Mouse (Mus musculus): ENCODE data around the gene Tcf7l2. TPM values are rescaled to one million over a fixed set of nuclear protein-coding genes. Genes with fewer than 3 reads are reported as not detected.

The Tcf7l2 gene
- polyA plus RNA-seq, 1 experiment from 2014 or later: 41.7 TPM

GRCm38 (mm10) chr19:55804795-55805194 lies 63.2 kb downstream of the Tcf7l2 start:
- H3K4me3 ChIP-seq (ENCODE audit: low read depth, low read length): no peak overlapping the region
- H3K27ac ChIP-seq (replicated peaks): no peak overlapping the region
- H3K4me2 ChIP-seq (replicated peaks; ENCODE audit: low read depth): no peak overlapping the region
- DNase-seq (ENCODE audit: low spot score) (no peak), ATAC-seq (ENCODE audit: low FRiP score, low TSS enrichment) (no peak)
- H3K4me1 ChIP-seq (replicated peaks; ENCODE audit: control insufficient read depth, insufficient read depth): 0 out of 2 replicates have a peak, but pooled peaks cover 8% of the 10 kb centered on the region
- H3K27me3 ChIP-seq (ENCODE audit: control insufficient read depth, insufficient read depth, low read length): no peaks in the 10 kb centered on the region
- TF ChIP-seq CTCF (IDR thresholded peaks at IDR 0.05; ENCODE audit: low read depth) (no peak), EP300 (optimal IDR thresholded peaks at IDR 0.05) (no peak)
- no peaks in the 10 kb centered on the region for H3K36me3 ChIP-seq (ENCODE audit: control insufficient read depth, insufficient read depth, low read length)
- no peak overlapping the region for H3K9ac ChIP-seq (ENCODE audit: low read length)
- H3K9me3 ChIP-seq (ENCODE audit: control insufficient read depth, low read length): no peaks in the 10 kb centered on the region
- WGBS: 78% methylated on average over 7 of the region's 7 CpGs

DNA sequence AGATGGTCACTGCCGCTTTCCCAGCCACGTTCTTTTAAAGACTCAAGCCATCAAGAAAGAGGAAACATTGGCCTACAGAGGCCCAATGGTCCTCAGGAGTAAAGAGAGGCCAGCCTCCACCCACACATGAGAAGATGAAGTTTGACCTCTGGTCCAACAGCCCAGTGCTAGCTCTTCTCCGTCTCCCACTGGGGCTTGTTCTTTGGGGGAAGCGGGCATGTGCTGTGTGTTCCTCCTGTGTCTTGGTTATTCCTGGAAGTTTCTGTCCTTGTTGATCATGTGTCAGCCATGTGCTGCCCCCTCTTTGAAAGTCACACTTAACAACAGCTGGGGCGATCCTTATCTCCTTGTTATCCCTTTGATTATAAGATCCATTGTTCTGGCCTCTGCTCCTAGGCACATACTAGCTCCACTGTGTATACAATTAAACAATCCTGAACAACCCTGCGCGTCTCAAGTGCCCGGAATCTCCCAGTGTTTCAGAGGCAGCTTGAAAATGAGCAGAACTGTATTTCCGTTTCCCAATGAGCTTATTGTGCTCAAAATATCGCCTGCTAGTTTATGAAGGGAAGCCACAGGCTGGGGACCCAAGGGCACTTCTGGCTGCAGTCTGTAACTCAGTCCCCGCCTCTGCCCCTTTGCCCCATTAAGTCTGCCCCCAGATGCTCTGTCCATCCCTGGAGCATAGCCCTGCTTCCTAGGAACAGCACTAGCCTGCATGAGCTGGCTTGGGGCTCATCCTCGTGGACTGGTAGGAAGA lies 65.0 kb downstream of the Tcf7l2 start:
- no peak for DNase-seq (ENCODE audit: low spot score)
- H3K27ac ChIP-seq (replicated peaks): no peak overlapping the region; the same call in 1 of the 2 replicates
- 35% methylated on average over 12 of the region's 12 CpGs for WGBS

GRCm38 (mm10) chr19:55807194-55808053 lies 65.8 kb downstream of the Tcf7l2 start:
- TF ChIP-seq EP300 (optimal IDR thresholded peaks at IDR 0.05) (no peak), CTCF (IDR thresholded peaks at IDR 0.05; ENCODE audit: low read depth) (no peak)
- Histone ChIP-seq H3K27me3 (ENCODE audit: control insufficient read depth, insufficient read depth, low read length) (no peaks in the 10 kb centered on the region), H3K9me3 (ENCODE audit: control insufficient read depth, low read length) (no peaks in the 10 kb centered on the region), H3K36me3 (ENCODE audit: control insufficient read depth, insufficient read depth, low read length) (no peaks in the 10 kb centered on the region), H3K4me1 (replicated peaks; ENCODE audit: control insufficient read depth, insufficient read depth) (0 out of 2 replicates have a peak, but pooled peaks cover 8% of the 10 kb centered on the region), H3K9ac (ENCODE audit: low read length) (no peak overlapping the region), H3K27ac (replicated peaks) (peak overlapping the region; percentile 49; the same call in 1 of the 2 replicates), H3K4me3 (ENCODE audit: low read depth, low read length) (no peak overlapping the region), H3K4me2 (replicated peaks; ENCODE audit: low read depth) (peak overlapping the region; percentile 19; the same call in 1 of the 2 replicates)
- DNase-seq (ENCODE audit: low spot score) (no peak), ATAC-seq (ENCODE audit: low FRiP score, low TSS enrichment) (no peak)
- WGBS: 47% methylated on average over 20 of the region's 20 CpGs

More for the DNA sequence above, 65.0 kb downstream of the Tcf7l2 start:
- no peaks in the 10 kb centered on the region for H3K9me3 ChIP-seq (ENCODE audit: control insufficient read depth, low read length)
- no peak overlapping the region for H3K9ac ChIP-seq (ENCODE audit: low read length)
- TF ChIP-seq EP300 (optimal IDR thresholded peaks at IDR 0.05) (no peak), CTCF (IDR thresholded peaks at IDR 0.05; ENCODE audit: low read depth) (no peak)
- H3K36me3 ChIP-seq (ENCODE audit: control insufficient read depth, insufficient read depth, low read length): no peaks in the 10 kb centered on the region
- no peak for ATAC-seq (ENCODE audit: low FRiP score, low TSS enrichment)
- no peaks in the 10 kb centered on the region for H3K27me3 ChIP-seq (ENCODE audit: control insufficient read depth, insufficient read depth, low read length)
- H3K4me3 ChIP-seq (ENCODE audit: low read depth, low read length): no peak overlapping the region
- 0 out of 2 replicates have a peak, but pooled peaks cover 8% of the 10 kb centered on the region for H3K4me1 ChIP-seq (replicated peaks; ENCODE audit: control insufficient read depth, insufficient read depth)
- H3K4me2 ChIP-seq (replicated peaks; ENCODE audit: low read depth): peak overlapping the region; percentile 19; the same call in 1 of the 2 replicates

DNA sequence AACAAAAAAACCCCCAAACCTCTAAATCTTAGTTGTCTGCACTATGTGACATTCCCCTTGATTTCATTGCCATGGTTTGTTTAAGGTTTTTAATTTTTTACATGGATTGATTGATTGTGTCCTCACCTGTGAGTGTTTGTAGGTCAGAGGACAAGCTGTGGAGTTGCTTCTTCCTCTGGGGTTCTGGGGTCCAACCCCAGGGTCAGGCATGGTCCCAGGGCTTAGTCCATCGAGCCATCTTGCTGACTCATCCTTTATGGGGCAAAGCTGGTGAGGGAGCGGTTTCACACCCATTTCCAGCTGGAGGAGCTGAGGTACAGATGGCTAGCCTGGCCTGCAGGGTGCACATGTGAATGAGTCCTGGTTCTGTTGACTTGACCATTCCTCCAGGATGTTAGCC lies 66.7 kb downstream of the Tcf7l2 start:
- WGBS: 75% methylated on average over 2 of the region's 2 CpGs
- no peak for TF ChIP-seq EP300 (optimal IDR thresholded peaks at IDR 0.05)
- no peak for TF ChIP-seq CTCF (IDR thresholded peaks at IDR 0.05; ENCODE audit: low read depth)

DNA sequence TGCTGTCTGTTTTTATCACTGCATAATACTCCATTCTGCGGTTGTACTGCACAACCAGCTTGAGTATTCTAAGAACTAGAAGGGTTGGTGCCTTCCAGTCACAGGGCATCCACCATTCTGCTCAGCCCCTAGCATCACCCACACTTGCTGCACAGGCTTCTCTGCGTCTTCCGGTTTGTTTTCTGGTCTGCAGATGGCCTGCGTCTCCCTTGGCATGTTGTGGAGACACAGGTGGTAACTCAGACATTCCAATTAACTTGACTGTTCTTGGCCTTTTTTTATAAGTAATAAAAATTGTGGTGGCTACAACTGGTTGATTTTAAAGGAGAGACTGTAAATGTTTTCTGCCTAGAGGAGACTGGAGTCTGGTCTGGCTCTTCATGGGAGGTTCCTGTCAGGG lies 67.9 kb downstream of the Tcf7l2 start:
- ATAC-seq (ENCODE audit: low FRiP score, low TSS enrichment): no peak
- H3K36me3 ChIP-seq (ENCODE audit: control insufficient read depth, insufficient read depth, low read length): no peaks in the 10 kb centered on the region
- H3K27me3 ChIP-seq (ENCODE audit: control insufficient read depth, insufficient read depth, low read length): no peaks in the 10 kb centered on the region
- no peaks in the 10 kb centered on the region for H3K9me3 ChIP-seq (ENCODE audit: control insufficient read depth, low read length)
- H3K4me2 ChIP-seq (replicated peaks; ENCODE audit: low read depth): no peak overlapping the region
- DNase-seq (ENCODE audit: low spot score): no peak
- H3K4me1 ChIP-seq (replicated peaks; ENCODE audit: control insufficient read depth, insufficient read depth): 0 out of 2 replicates have a peak, but pooled peaks cover 8% of the 10 kb centered on the region
- H3K4me3 ChIP-seq (ENCODE audit: low read depth, low read length): no peak overlapping the region
- H3K9ac ChIP-seq (ENCODE audit: low read length): no peak overlapping the region
- 92% methylated on average over 4 of the region's 4 CpGs for WGBS
- no peak overlapping the region for H3K27ac ChIP-seq (replicated peaks)
- TF ChIP-seq CTCF (IDR thresholded peaks at IDR 0.05; ENCODE audit: low read depth) (no peak), EP300 (optimal IDR thresholded peaks at IDR 0.05) (no peak)

More for the DNA sequence above, 66.7 kb downstream of the Tcf7l2 start:
- no peak overlapping the region for H3K4me2 ChIP-seq (replicated peaks; ENCODE audit: low read depth)
- ATAC-seq (ENCODE audit: low FRiP score, low TSS enrichment) (no peak), DNase-seq (ENCODE audit: low spot score) (no peak)
- no peaks in the 10 kb centered on the region for H3K9me3 ChIP-seq (ENCODE audit: control insufficient read depth, low read length)
- no peak overlapping the region for H3K27ac ChIP-seq (replicated peaks)
- H3K36me3 ChIP-seq (ENCODE audit: control insufficient read depth, insufficient read depth, low read length): no peaks in the 10 kb centered on the region
- H3K4me3 ChIP-seq (ENCODE audit: low read depth, low read length): no peak overlapping the region
- H3K4me1 ChIP-seq (replicated peaks; ENCODE audit: control insufficient read depth, insufficient read depth): 0 out of 2 replicates have a peak, but pooled peaks cover 8% of the 10 kb centered on the region
- no peak overlapping the region for H3K9ac ChIP-seq (ENCODE audit: low read length)
- H3K27me3 ChIP-seq (ENCODE audit: control insufficient read depth, insufficient read depth, low read length): no peaks in the 10 kb centered on the region

Data from stomach, postnatal 0 days (tissue).